Mouse (Mus musculus): ENCODE data around the gene Gpm6b. TPM values are rescaled to one million over a fixed set of nuclear protein-coding genes. Genes with fewer than 3 reads are reported as not detected.

Gene Gpm6b
- 5.0 and 5.5 TPM in 2 replicates for polyA plus RNA-seq (2016; fragmentation: Nextera tagmentation; extraction: Ambion mirVana)

- H3K4me2 ChIP-seq: peak within 1 kb of the TSS; percentile 99
- peak within 1 kb of the TSS; percentile 62 for H3K4me3 ChIP-seq
- 21% methylated on average over 62 of the region's 63 CpGs for WGBS
- peak within 1 kb of the TSS; percentile 68 for H3K9ac ChIP-seq
- peak; percentile 90 for ATAC-seq (ENCODE audit: insufficient number of reproducible peaks, low FRiP score)
- no peaks in the 10 kb centered on the region for H3K4me1 ChIP-seq (replicated peaks)
- H3K27me3 ChIP-seq (replicated peaks): peaks cover 29% of the 10 kb centered on the region; the same call in 1 of the 2 replicates
- no peaks in the 10 kb centered on the region for H3K36me3 ChIP-seq
- H3K27ac ChIP-seq (ENCODE audit: poor library complexity, severe bottlenecking): no peak within 1 kb of the TSS
- no peaks in the 10 kb centered on the region for H3K9me3 ChIP-seq (replicated peaks)
These were observed at the start of gene Gpm6b for GRCm38 (mm10) chrX:166238831-166239460. Gene Gpm6b, plus strand, starts transcription at chrX:166238911.

DNA sequence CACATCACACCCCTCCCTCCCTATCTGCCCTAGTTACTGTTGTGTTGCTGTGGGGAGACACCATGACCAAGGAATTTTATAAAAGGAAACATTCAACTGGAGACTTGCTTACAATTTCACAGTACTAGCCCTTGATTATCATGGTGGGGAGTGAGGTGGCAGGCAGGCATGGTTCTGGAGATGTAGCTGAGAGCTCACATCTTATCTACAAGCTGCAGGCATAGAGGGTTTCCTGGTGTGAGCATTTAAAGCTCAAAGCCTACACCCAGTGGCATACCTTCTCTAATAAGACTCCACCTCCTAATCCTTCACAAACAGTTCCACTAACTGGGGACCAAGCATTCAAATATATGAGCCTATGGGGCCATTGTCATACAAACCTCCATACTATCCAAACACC is 42.4 kb upstream of the Gpm6b start:
- H3K9me3 ChIP-seq (replicated peaks): no peaks in the 10 kb centered on the region
- H3K4me1 ChIP-seq (replicated peaks): no peaks in the 10 kb centered on the region
- H3K4me2 ChIP-seq: no peak overlapping the region
- H3K9ac ChIP-seq: no peak overlapping the region
- H3K27ac ChIP-seq (ENCODE audit: poor library complexity, severe bottlenecking): no peak overlapping the region
- no peaks in the 10 kb centered on the region for H3K36me3 ChIP-seq
- ATAC-seq (ENCODE audit: insufficient number of reproducible peaks, low FRiP score): no peak
- no peak overlapping the region for H3K4me3 ChIP-seq
- H3K27me3 ChIP-seq (replicated peaks): no peaks in the 10 kb centered on the region

GRCm38 (mm10) chrX:166198266-166198665 is 40.4 kb upstream of the Gpm6b start:
- no peak for ATAC-seq (ENCODE audit: insufficient number of reproducible peaks, low FRiP score)
- no peaks in the 10 kb centered on the region for H3K4me1 ChIP-seq (replicated peaks)
- no peak overlapping the region for H3K27ac ChIP-seq (ENCODE audit: poor library complexity, severe bottlenecking)
- H3K36me3 ChIP-seq: no peaks in the 10 kb centered on the region
- 80% methylated on average over 2 of the region's 2 CpGs for WGBS
- H3K9ac ChIP-seq: no peak overlapping the region
- no peak overlapping the region for H3K4me3 ChIP-seq
- H3K4me2 ChIP-seq: no peak overlapping the region
- no peaks in the 10 kb centered on the region for H3K9me3 ChIP-seq (replicated peaks)
- no peaks in the 10 kb centered on the region for H3K27me3 ChIP-seq (replicated peaks)

DNA sequence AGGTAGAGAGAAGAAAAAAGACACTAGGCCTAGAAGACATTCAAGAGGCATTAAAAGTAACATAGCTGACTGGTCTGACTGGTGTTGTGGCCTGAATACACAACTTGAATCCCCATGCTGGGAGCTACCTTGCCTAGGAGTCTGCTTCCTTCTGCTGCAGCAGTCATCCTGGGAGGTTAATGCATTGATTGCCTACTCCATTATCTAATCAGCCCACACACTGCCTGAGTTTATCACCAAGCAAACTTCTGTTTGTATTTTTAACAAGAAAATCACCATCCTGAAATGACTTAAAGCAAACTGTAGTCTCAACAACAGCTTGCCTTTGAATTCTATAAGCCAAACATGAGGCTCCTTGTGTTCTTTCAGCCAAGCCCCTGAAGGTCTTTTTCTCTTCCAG is 38.9 kb upstream of the Gpm6b start:
- Histone ChIP-seq H3K4me2 (no peak overlapping the region), H3K27ac (ENCODE audit: poor library complexity, severe bottlenecking) (no peak overlapping the region), H3K9me3 (replicated peaks) (no peaks in the 10 kb centered on the region), H3K9ac (no peak overlapping the region), H3K4me1 (replicated peaks) (no peaks in the 10 kb centered on the region), H3K36me3 (no peaks in the 10 kb centered on the region), H3K27me3 (replicated peaks) (no peaks in the 10 kb centered on the region), H3K4me3 (no peak overlapping the region)
- no peak for ATAC-seq (ENCODE audit: insufficient number of reproducible peaks, low FRiP score)

DNA sequence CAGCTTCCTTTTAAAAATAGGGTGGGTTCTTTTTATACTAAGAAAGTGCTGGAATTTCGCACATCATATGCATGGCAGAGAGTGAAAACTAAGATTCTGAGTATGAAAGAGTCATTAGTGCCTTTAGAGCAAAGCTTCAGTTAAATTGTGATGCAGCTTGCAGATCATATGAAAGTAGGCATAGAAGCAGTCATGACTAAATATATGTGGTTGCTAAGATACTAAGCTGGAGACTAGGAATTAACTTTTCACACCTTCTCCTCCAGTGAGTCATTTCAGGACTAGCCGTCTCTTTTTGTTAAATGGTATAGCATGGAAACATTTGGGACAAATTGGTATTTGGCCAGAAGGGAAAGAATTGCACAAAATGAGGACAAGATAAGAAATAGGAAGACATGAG is 24.1 kb upstream of the Gpm6b start:
- no peak overlapping the region for H3K27ac ChIP-seq (ENCODE audit: poor library complexity, severe bottlenecking)
- H3K4me1 ChIP-seq (replicated peaks): no peaks in the 10 kb centered on the region
- H3K4me3 ChIP-seq: no peak overlapping the region
- 69% methylated on average over 2 of the region's 2 CpGs for WGBS
- no peaks in the 10 kb centered on the region for H3K9me3 ChIP-seq (replicated peaks)
- H3K9ac ChIP-seq: no peak overlapping the region
- no peaks in the 10 kb centered on the region for H3K36me3 ChIP-seq
- ATAC-seq (ENCODE audit: insufficient number of reproducible peaks, low FRiP score): no peak
- no peak overlapping the region for H3K4me2 ChIP-seq
- no peaks in the 10 kb centered on the region; the same call in 1 of the 2 replicates for H3K27me3 ChIP-seq (replicated peaks)

GRCm38 (mm10) chrX:166216248-166216647 is 22.5 kb upstream of the Gpm6b start:
- Histone ChIP-seq H3K4me2 (no peak overlapping the region), H3K9me3 (replicated peaks) (no peaks in the 10 kb centered on the region), H3K4me3 (no peak overlapping the region), H3K27me3 (replicated peaks) (no peaks in the 10 kb centered on the region; the same call in 1 of the 2 replicates), H3K36me3 (no peaks in the 10 kb centered on the region), H3K27ac (ENCODE audit: poor library complexity, severe bottlenecking) (no peak overlapping the region), H3K9ac (no peak overlapping the region), H3K4me1 (replicated peaks) (no peaks in the 10 kb centered on the region)
- no peak for ATAC-seq (ENCODE audit: insufficient number of reproducible peaks, low FRiP score)
- WGBS: 76% methylated on average over 6 of the region's 6 CpGs

DNA sequence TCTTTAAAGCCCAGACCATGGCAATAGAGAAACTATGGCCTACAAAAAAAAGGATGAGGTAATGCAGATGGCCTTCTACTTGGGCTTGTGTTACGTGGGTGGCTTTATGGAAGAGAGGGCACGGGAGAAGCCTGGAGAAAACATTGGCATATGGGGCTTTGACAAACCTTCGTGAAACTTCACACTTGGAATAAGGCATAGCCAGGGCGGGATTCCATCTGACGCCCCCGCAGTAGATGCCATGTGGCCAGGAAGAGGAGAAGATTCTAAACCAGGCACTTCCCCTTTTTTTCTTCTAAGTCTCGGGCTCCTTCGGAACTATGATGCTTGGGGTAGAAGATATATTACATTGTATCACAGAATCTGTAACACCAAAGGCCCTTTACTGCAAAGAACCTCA is 22.0 kb upstream of the Gpm6b start:
- H3K4me2 ChIP-seq: no peak overlapping the region
- no peaks in the 10 kb centered on the region; the same call in 1 of the 2 replicates for H3K27me3 ChIP-seq (replicated peaks)
- no peaks in the 10 kb centered on the region for H3K36me3 ChIP-seq
- H3K27ac ChIP-seq (ENCODE audit: poor library complexity, severe bottlenecking): no peak overlapping the region
- H3K4me3 ChIP-seq: no peak overlapping the region
- H3K9me3 ChIP-seq (replicated peaks): no peaks in the 10 kb centered on the region
- WGBS: 79% methylated on average over 8 of the region's 8 CpGs
- H3K9ac ChIP-seq: no peak overlapping the region
- no peak for ATAC-seq (ENCODE audit: insufficient number of reproducible peaks, low FRiP score)
- no peaks in the 10 kb centered on the region for H3K4me1 ChIP-seq (replicated peaks)

DNA sequence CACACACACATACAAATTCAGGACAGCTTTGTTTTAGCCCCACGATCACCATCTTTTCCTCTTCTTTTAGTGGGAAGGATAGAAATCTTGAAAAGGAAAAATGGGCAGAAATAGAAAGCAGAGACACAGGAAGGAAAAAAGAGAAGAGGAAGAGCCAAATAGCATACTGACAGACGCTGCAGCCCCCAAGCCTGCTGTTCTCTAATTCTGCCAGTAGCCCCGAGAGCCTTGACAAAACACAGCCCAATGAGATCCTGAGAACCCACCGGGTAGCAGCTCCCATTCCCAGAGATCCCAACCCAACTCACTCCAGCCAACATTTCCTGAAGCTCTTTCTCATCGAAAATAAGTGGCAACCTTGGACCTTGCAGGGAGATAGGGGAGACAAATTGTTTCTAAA is 19.4 kb upstream of the Gpm6b start:
- Histone ChIP-seq H3K4me3 (no peak overlapping the region), H3K9me3 (replicated peaks) (no peaks in the 10 kb centered on the region), H3K4me1 (replicated peaks) (no peaks in the 10 kb centered on the region), H3K9ac (no peak overlapping the region), H3K27me3 (replicated peaks) (no peaks in the 10 kb centered on the region), H3K36me3 (no peaks in the 10 kb centered on the region), H3K4me2 (no peak overlapping the region), H3K27ac (ENCODE audit: poor library complexity, severe bottlenecking) (no peak overlapping the region)
- 42% methylated on average over 5 of the region's 5 CpGs for WGBS
- ATAC-seq (ENCODE audit: insufficient number of reproducible peaks, low FRiP score): no peak

GRCm38 (mm10) chrX:166226856-166227255 is 11.9 kb upstream of the Gpm6b start:
- H3K27me3 ChIP-seq (replicated peaks): no peaks in the 10 kb centered on the region
- H3K36me3 ChIP-seq: no peaks in the 10 kb centered on the region
- no peak overlapping the region for H3K4me2 ChIP-seq
- no peaks in the 10 kb centered on the region for H3K9me3 ChIP-seq (replicated peaks)
- WGBS: 70% methylated on average over 5 of the region's 5 CpGs
- no peaks in the 10 kb centered on the region for H3K4me1 ChIP-seq (replicated peaks)
- no peak overlapping the region for H3K27ac ChIP-seq (ENCODE audit: poor library complexity, severe bottlenecking)
- ATAC-seq (ENCODE audit: insufficient number of reproducible peaks, low FRiP score): no peak
- H3K4me3 ChIP-seq: no peak overlapping the region
- no peak overlapping the region for H3K9ac ChIP-seq

GRCm38 (mm10) chrX:166229750-166230149 is 9.0 kb upstream of the Gpm6b start:
- no peaks in the 10 kb centered on the region for H3K36me3 ChIP-seq
- H3K4me1 ChIP-seq (replicated peaks): no peaks in the 10 kb centered on the region
- H3K27me3 ChIP-seq (replicated peaks): no peaks in the 10 kb centered on the region
- no peak overlapping the region for H3K4me2 ChIP-seq
- no peak overlapping the region for H3K27ac ChIP-seq (ENCODE audit: poor library complexity, severe bottlenecking)
- 65% methylated on average over 3 of the region's 3 CpGs for WGBS
- no peaks in the 10 kb centered on the region for H3K9me3 ChIP-seq (replicated peaks)
- no peak overlapping the region for H3K4me3 ChIP-seq
- no peak for ATAC-seq (ENCODE audit: insufficient number of reproducible peaks, low FRiP score)
- no peak overlapping the region for H3K9ac ChIP-seq

DNA sequence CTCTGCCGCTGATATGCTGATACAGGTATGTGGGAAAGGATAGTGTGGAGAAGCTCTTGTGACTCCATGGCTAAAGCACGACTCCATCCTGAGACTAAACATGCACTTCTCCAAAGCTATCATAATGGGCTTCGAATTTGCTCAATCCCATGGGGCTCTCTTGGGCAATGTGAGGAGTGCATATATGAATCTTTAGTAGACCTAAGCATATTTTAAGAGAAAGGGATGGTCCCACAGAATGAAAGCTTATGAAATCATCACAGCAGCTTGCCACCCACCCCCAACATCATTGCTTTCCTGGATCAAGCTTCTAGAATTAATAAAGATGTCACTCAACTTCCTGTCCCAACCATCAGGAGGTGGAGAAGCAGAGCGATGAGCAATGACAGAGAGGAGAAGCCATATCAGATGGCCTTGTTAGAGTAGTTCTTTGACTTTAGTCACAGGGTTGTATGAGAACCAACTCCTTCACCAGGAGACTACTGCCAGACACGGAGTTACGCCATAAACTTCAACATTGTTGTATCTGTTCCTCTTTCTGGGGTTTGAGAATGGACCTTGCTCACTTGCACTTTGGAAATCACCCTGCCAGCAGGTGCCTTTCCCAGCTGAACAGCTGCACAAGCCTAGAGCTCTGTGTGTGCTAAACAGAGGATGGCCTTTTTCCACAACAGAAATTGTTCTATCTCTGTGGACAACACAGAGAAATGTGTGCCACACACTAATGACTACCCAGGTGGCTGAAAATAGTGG is 8.0 kb upstream of the Gpm6b start:
- no peak overlapping the region for H3K9ac ChIP-seq
- H3K36me3 ChIP-seq: no peaks in the 10 kb centered on the region
- no peak overlapping the region for H3K27ac ChIP-seq (ENCODE audit: poor library complexity, severe bottlenecking)
- no peak overlapping the region for H3K4me2 ChIP-seq
- H3K27me3 ChIP-seq (replicated peaks): no peaks in the 10 kb centered on the region
- no peak overlapping the region for H3K4me3 ChIP-seq
- H3K9me3 ChIP-seq (replicated peaks): no peaks in the 10 kb centered on the region
- 78% methylated on average over 6 of the region's 6 CpGs for WGBS
- ATAC-seq (ENCODE audit: insufficient number of reproducible peaks, low FRiP score): no peak
- no peaks in the 10 kb centered on the region for H3K4me1 ChIP-seq (replicated peaks)
